Mouse (Mus musculus): ENCODE data around the gene Gpsm1.

Gpsm1 gene

DNA sequence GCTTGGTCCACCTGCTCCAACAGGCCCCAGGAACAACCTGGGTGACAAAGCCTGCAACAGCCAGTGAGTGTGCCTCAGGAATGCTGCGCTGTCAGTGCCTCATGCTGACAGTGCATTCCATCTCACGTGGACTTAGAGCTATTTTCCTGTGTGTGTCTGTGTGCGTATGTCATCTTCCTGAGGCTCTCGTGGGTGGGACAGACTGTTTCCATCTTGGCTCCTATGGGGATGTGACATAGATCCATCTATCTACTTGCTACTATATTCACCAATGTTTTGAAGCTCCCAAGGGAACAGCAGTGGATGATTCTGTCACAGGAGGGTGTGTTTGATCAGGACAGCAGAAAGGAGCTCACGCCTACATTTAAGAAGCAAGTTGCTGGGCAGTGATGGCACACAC is 3.4 kb upstream of the Gpsm1 start:
- DNase-seq (ENCODE audit: extremely low read depth, low read depth, low spot score): no peak

GRCm38 (mm10) chr2:26312812-26313211 is 2.5 kb upstream of the Gpsm1 start:
- no peak for DNase-seq (ENCODE audit: extremely low read depth, low read depth, low spot score)

- no peak for DNase-seq (ENCODE audit: extremely low read depth, low read depth, low spot score)
Measured at GRCm38 (mm10) chr2:26313394-26313793, 1.9 kb upstream of the Gpsm1 start.

- no peak for DNase-seq (ENCODE audit: extremely low read depth, low read depth, low spot score)
Measured at GRCm38 (mm10) chr2:26314281-26315071, 839 bp upstream of the Gpsm1 start.

DNA sequence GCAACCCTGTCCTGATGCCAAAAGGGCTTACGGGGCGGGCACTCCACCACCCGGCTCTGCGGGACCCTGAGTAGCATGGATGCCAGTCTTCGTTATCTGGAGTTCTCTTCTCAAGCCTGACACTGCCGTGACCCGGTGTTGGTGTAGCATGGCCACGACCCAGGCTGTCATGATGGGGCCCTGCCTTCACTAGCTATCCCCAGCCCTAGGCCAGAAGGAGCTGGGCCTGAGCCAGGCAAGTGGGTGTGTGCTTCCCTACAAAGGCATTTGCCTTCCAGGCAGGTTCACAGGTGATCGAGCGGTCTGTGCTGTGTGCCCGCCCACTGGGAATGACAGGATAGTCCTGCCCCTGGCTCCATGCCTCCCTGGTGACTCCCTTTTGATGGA is 603 bp downstream of the Gpsm1 start:
- DNase-seq (ENCODE audit: extremely low read depth, low read depth, low spot score): no peak

GRCm38 (mm10) chr2:26316576-26317246 is 1.4 kb downstream of the Gpsm1 start:
- DNase-seq (ENCODE audit: extremely low read depth, low read depth, low spot score): no peak

DNA sequence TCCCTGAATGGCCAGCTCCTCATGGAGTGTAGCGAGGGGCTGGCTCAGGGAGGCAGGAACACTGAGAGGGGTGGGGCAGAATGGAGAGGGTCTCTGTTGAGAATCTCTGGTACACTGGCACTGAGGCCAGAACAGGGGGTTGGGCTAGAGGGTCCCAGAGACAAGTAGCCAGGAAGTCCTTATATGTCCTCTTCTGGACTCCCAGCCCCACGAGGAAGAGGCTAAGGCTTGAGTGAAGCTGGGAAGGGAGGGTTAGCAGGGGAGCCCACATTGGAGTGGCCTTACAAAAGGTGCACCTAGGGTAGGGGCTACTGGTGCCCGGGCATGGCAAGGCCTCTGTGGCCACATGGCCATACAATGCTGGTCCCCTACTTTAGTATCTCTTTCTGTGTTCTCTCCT is 2.1 kb downstream of the Gpsm1 start:
- no peak for DNase-seq (ENCODE audit: extremely low read depth, low read depth, low spot score)

DNA sequence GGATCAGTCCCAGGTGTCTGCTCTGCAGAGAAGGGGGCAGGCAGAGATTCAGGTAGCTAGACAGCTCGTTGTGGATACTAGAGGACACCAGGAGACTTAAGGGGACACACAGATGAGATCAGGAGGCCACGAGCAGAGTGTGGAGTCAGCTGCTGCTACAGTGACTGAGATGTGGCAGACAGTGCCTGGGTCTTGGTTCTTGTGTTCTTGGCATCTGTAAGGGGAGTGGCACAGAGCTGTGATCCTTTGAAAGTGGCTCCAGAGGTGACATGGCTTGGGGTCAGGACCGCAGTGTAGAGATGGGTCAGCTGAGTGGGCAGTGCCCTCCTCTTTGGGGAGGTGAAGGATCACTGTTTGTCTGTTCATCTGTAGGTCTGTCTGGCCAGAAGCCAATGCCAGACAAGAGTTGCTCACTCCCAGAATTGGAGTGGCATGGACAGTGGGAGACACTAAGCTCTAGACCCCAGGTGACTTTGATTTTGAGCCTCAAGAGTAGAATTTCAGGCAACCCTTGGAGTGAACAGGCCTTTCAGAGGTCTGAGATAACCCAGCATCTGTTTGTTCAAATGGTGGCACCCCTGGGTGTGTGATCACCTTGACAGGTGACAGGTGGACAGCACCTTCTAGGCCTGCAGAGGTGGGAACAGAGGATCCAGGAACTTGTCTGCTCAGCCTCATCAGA is 2.8 kb downstream of the Gpsm1 start:
- no peak for DNase-seq (ENCODE audit: extremely low read depth, low read depth, low spot score)

DNA sequence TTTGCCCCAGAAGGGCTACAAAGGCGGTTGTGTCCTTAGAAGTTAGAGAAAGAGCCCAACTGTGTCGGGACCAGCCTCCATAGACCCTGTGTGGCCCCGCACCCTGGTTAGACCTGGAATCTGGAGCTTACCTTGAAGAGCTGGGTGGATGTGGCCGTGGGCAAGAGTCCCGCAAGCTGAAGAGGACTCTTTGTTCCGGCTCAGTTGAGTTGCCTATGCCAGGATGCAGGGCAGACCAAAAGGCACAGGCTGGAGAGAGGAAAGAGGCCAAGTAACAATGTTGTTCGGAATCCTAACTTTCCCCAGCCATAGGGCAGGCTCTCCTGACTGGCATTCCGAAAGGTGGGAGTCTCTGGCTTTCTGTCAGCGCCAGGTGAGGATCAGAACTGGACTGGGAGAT is 3.8 kb downstream of the Gpsm1 start:
- DNase-seq (ENCODE audit: extremely low read depth, low read depth, low spot score): no peak

DNA sequence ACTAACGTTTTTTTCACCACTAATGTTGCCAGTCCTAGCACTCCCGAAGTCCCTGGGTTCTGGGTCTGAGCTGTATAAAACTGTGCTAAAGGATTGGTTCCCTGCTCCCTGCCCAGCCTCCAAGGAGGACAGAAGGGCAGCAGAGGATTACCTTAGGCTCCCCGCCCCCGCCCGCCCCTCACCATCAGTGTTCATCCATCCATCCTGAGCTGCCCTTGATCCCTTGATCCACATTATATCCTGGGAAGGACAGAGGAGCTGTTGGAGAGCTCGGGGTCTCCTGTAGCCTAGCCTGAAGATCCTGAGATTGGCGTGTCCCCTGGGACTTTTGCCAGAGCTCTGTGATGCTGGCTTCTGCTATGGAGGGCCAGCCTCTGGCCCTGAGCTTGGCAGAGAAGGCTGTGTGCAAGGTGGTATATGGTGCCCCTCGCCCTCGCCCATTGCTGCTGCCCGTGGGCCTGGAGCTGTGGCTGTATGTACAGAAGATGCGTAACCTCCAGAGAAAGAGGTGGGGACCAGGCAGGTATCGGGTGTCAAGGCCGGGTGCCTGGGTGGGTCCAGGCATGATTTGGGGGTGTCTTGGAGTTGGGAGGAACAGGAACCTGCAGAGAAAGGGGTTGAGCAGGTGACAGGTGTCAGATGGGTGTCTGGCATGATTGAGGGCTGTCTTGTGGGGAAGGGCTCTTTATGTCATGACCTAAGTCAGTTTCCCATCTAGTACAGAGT is 4.4 kb downstream of the Gpsm1 start:
- no peak for DNase-seq (ENCODE audit: extremely low read depth, low read depth, low spot score)

- DNase-seq (ENCODE audit: extremely low read depth, low read depth, low spot score): no peak
Measured at GRCm38 (mm10) chr2:26320245-26321185, 5.2 kb downstream of the Gpsm1 start.

- no peak for DNase-seq (ENCODE audit: extremely low read depth, low read depth, low spot score)
Measured at GRCm38 (mm10) chr2:26323589-26324325, 8.4 kb downstream of the Gpsm1 start.

DNA sequence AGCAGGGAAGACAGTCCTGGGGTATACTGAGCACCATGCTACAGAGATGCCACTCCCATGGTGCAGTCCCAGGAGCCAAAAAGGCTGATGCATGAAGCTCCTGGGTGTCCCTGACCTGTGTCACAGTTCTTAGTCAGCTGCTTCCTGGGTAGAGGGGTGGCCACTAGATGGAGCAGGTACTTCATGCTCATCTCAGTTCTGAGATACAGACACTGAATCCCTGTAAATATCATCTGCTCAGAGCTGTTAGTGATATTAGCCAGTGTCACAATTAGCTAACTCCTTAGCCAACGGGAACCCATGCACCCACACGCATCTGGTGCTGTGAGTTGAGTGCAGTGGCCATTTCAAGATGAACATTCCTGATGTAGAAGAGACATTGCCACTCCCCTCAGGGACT is 9.6 kb downstream of the Gpsm1 start:
- no peak for DNase-seq (ENCODE audit: extremely low read depth, low read depth, low spot score)

- DNase-seq (ENCODE audit: extremely low read depth, low read depth, low spot score): peak; percentile 69
Measured at GRCm38 (mm10) chr2:26325386-26326181, 10.3 kb downstream of the Gpsm1 start.

DNA sequence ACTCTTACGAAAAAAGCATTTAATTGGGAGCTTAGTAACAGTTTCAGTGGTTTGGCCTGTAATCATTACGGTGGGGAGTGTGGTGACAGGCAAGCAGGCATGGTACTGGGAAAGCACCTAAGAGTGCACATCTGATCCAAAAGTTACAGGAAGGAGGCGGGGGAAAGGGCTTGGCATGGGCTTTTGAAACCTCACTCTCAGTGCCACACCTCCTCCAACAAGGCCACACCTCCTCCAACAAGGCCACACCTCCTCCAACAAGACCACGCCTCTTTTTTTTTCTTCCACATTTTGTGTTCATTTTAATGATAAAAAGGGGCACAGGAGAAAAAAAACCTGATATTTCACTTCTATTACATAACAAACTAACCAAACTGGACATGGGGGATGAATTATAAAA is 12.5 kb downstream of the Gpsm1 start:
- DNase-seq (ENCODE audit: extremely low read depth, low read depth, low spot score): no peak

- no peak for DNase-seq (ENCODE audit: extremely low read depth, low read depth, low spot score)
Measured at GRCm38 (mm10) chr2:26329402-26329801, 14.1 kb downstream of the Gpsm1 start.

DNA sequence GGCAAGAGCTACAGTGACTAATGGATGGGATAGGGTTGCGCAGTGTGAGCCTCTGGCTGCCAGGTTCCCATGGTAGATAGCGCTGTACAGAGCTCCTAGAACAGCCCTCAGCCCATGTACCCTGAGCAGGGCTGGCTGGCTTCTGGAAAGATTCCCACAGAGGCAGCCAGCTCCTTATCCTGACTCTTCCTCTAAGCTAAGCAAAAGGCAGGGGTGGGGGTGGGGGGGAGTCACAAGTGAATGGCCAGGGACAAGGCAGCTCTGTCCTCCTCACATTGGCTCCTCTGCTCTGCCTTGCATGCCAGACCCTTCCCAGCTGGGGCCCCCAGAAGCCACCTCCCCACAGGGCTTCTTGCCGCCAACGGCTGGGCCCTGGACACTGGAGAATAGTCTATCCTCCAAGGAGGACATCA is 14.7 kb downstream of the Gpsm1 start:
- no peak for DNase-seq (ENCODE audit: extremely low read depth, low read depth, low spot score)

DNA sequence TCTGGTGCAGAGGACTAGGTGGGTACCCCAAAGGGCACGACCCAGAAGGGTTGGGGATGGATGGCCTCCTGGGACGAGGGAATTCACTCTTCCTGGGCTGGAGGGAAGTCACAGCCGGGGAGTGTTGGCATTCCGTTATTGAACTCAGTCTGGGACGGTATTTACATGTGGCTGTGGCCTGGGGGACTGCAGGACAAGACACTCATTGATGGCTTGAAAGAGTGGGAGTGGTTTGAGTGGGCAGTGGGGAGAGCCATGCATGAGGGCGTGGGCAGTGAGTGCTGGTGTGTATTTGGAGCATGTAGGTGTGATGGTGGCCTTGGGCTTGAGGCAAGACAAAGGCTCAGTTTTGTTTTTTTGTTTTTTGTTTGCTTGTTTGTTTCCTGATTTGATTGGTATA is 15.4 kb downstream of the Gpsm1 start:
- no peak for DNase-seq (ENCODE audit: extremely low read depth, low read depth, low spot score)
